Mouse (Mus musculus): Measurements from ENCODE around the gene Gga3. TPM values are rescaled to one million over a fixed set of nuclear protein-coding genes. Genes with fewer than 3 reads are reported as not detected.
"Not testable (repeated sequence)": the region's sequence is repeated elsewhere in the genome, so short reads cannot be mapped to it uniquely, and the experiment has no call there.

Gene Gga3
- 10 to 100 TPM; 35.0 to 43.9 TPM for polyA plus RNA-seq (2017; shearing (Covaris generic))

GRCm38 (mm10) chr11:115603476-115604303, at the start of gene Gga3, which contains the start of gene Mrps7:
Gene Gga3, minus strand, starts transcription at chr11:115604051.
Gene Mrps7, plus strand, starts transcription at chr11:115603925.
- ATAC-seq: peak; percentile 95

- ATAC-seq: no peak
Observed at GRCm38 (mm10) chr11:115653194-115653593, 49.3 kb upstream of the Gga3 start.

GRCm38 (mm10) chr11:115651680-115652079, 47.8 kb upstream of the Gga3 start:
- no peak for ATAC-seq

- no peak for ATAC-seq
Observed at GRCm38 (mm10) chr11:115649706-115650105, 45.9 kb upstream of the Gga3 start.

GRCm38 (mm10) chr11:115647459-115647858, 43.6 kb upstream of the Gga3 start:
- peak; percentile 42 for ATAC-seq

- ATAC-seq: peak; percentile 52
Observed at GRCm38 (mm10) chr11:115646439-115646838, 42.6 kb upstream of the Gga3 start.

- ATAC-seq: not testable (repeated sequence)
Observed at GRCm38 (mm10) chr11:115645498-115645897, 41.6 kb upstream of the Gga3 start.

GRCm38 (mm10) chr11:115644308-115644707, 40.5 kb upstream of the Gga3 start:
- ATAC-seq: no peak

- peak; percentile 6 for ATAC-seq
Observed at GRCm38 (mm10) chr11:115643265-115643664, 39.4 kb upstream of the Gga3 start.

- no peak for ATAC-seq
Observed at GRCm38 (mm10) chr11:115642705-115643104, 38.9 kb upstream of the Gga3 start.

GRCm38 (mm10) chr11:115641664-115642036, 37.8 kb upstream of the Gga3 start:
- ATAC-seq: no peak

GRCm38 (mm10) chr11:115640978-115641663, 37.3 kb upstream of the Gga3 start:
- ATAC-seq: peak; percentile 89

- no peak for ATAC-seq
Observed at GRCm38 (mm10) chr11:115640311-115640828, 36.5 kb upstream of the Gga3 start.

GRCm38 (mm10) chr11:115639540-115639939, 35.7 kb upstream of the Gga3 start:
- ATAC-seq: no peak

- ATAC-seq: no peak
Observed at GRCm38 (mm10) chr11:115638498-115639409, 34.9 kb upstream of the Gga3 start.

GRCm38 (mm10) chr11:115636960-115637359, 33.1 kb upstream of the Gga3 start:
- no peak for ATAC-seq

- no peak for ATAC-seq
Observed at GRCm38 (mm10) chr11:115635484-115635883, 31.6 kb upstream of the Gga3 start.

GRCm38 (mm10) chr11:115635041-115635440, 31.2 kb upstream of the Gga3 start:
- ATAC-seq: no peak

- no peak for ATAC-seq
Observed at GRCm38 (mm10) chr11:115634109-115634508, 30.3 kb upstream of the Gga3 start.

- no peak for ATAC-seq
Observed at GRCm38 (mm10) chr11:115632862-115633261, 29.0 kb upstream of the Gga3 start.

- ATAC-seq: no peak
Observed at GRCm38 (mm10) chr11:115632247-115632646, 28.4 kb upstream of the Gga3 start.

- ATAC-seq: no peak
Observed at GRCm38 (mm10) chr11:115631505-115631890, 27.6 kb upstream of the Gga3 start.
